15 mouse cellular contexts compared by ENCODE assay signal in genomic region chr3:95521168-95521567, GRCm38 (mm10). TPM values are rescaled to one million over a fixed set of nuclear protein-coding genes. Genes with fewer than 3 reads are reported as not detected.
DNase-seq lines count a peak whose midpoint lies in the region; ATAC-seq and TF ChIP-seq lines count a peak whose summit lies in the region.
"Had no signal": no experiment of that assay in that cellular context is flagged by ENCODE, and none has a peak within 500 bp of the region (broad histone marks: within the 10 kb centered on the region; RNA-seq: fewer than 3 reads in every experiment).

No protein-coding gene starts in this region.

- peaks cover 46% of the 10 kb centered on the region; the same call in 1 of the 2 replicates for H3K79me2 ChIP-seq in macrophage (ENCODE audit: inconsistent target)

- ATAC-seq in kidney, embryonic 16.5 days (ENCODE audit: low FRiP score, low TSS enrichment), result no peak
- no peak for ATAC-seq in intestine, postnatal 0 days
- ATAC-seq: midbrain, embryonic 16.5 days had no signal

- H3K9me3 ChIP-seq in kidney, embryonic 16.5 days (ENCODE audit: low read length), result no peaks in the 10 kb centered on the region
- H3K9me3 ChIP-seq in intestine, postnatal 0 days (ENCODE audit: control insufficient read depth), result no peaks in the 10 kb centered on the region
- H3K9me3 ChIP-seq: embryonic facial prominence, embryonic 13.5 days had no signal

- 81% methylated on average over 10 of the region's 10 CpGs for WGBS in kidney, adult 2 months
- 86% methylated on average over 10 of the region's 10 CpGs for WGBS in kidney, embryonic 16.5 days
- WGBS in macrophage (ENCODE audit: missing documents), result 9% methylated on average over 10 of the region's 10 CpGs
- WGBS in intestine, postnatal 0 days, result 83% methylated on average over 10 of the region's 10 CpGs

- H3K36me3 ChIP-seq in kidney, adult 2 months (ENCODE audit: control insufficient read depth, insufficient read depth, low read length), result no peaks in the 10 kb centered on the region
- no peaks in the 10 kb centered on the region for H3K36me3 ChIP-seq in kidney, embryonic 16.5 days (ENCODE audit: insufficient read depth, low read length)
- H3K36me3 ChIP-seq in macrophage (ENCODE audit: inconsistent target), result no peaks in the 10 kb centered on the region
- no peaks in the 10 kb centered on the region for H3K36me3 ChIP-seq in intestine, postnatal 0 days (ENCODE audit: control insufficient read depth, insufficient read depth)
- H3K36me3 ChIP-seq: embryonic facial prominence, embryonic 13.5 days had no signal

- no peaks in the 10 kb centered on the region for H3K27me3 ChIP-seq in kidney, adult 2 months (replicated peaks; ENCODE audit: control insufficient read depth, insufficient read depth, low read length)
- H3K27me3 ChIP-seq in kidney, embryonic 16.5 days (ENCODE audit: insufficient read depth, low read length), result no peaks in the 10 kb centered on the region
- no peaks in the 10 kb centered on the region for H3K27me3 ChIP-seq in intestine, postnatal 0 days (replicated peaks; ENCODE audit: control insufficient read depth, insufficient read depth, low read length)
- H3K27me3 ChIP-seq: embryonic facial prominence, embryonic 13.5 days had no signal

- no peak overlapping the region for H3K4me3 ChIP-seq in kidney, adult 2 months (ENCODE audit: insufficient read depth, low read depth, low read length)
- H3K4me3 ChIP-seq in kidney, embryonic 16.5 days (ENCODE audit: low read length), result no peak overlapping the region
- no peak overlapping the region for H3K4me3 ChIP-seq in brown adipose tissue, adult 24 weeks (ENCODE audit: insufficient read depth, low read depth, low read length)
- no peak overlapping the region for H3K4me3 ChIP-seq in macrophage (ENCODE audit: inconsistent target)
- no peak overlapping the region for H3K4me3 ChIP-seq in intestine, postnatal 0 days (ENCODE audit: low read depth, low read length)
- H3K4me3 ChIP-seq: embryonic facial prominence, embryonic 13.5 days had no signal

- H3K27ac ChIP-seq in kidney, adult 2 months (ENCODE audit: insufficient read depth, low read depth, low read length), result no peak overlapping the region
- no peak overlapping the region for H3K27ac ChIP-seq in kidney, embryonic 16.5 days (ENCODE audit: low read length)
- H3K27ac ChIP-seq in brown adipose tissue, adult 24 weeks (replicated peaks; ENCODE audit: low read depth, low read length), result peak overlapping the region; percentile 64
- H3K27ac ChIP-seq in macrophage, result peak overlapping the region; percentile 92
- no peak overlapping the region; the same call in 1 of the 2 replicates for H3K27ac ChIP-seq in intestine, postnatal 0 days (ENCODE audit: low read depth, low read length)
- H3K27ac ChIP-seq: embryonic facial prominence, embryonic 13.5 days; stomach, postnatal 0 days had no signal

- peak; percentile 20 for DNase-seq in kidney, adult 2 months
- DNase-seq in B cell, adult 2 months, result peak; percentile 67 to 72
- DNase-seq in gastrocnemius, adult 18-20 months (ENCODE audit: low spot score), result no peak
- DNase-seq in right cerebral cortex, adult 2 months (ENCODE audit: low spot score in 2 of 2), result no peak
- DNase-seq: cerebellum, adult 11-12 months; heart, postnatal 10 days; kidney, postnatal 10 days had no signal

- TF ChIP-seq CTCF in kidney, adult 2 months (conservative IDR thresholded peaks at IDR 0.05; ENCODE audit: insufficient read depth, insufficient read length, low read depth, low read length), result no peak
- no peak for TF ChIP-seq CTCF in intestine, postnatal 0 days (IDR thresholded peaks at IDR 0.05; ENCODE audit: low read depth)

- TF ChIP-seq POLR2A in kidney, adult 2 months (IDR thresholded peaks at IDR 0.05; ENCODE audit: low read depth, low read length), result no peak

- H3K4me1 ChIP-seq in kidney, adult 2 months (ENCODE audit: control insufficient read depth, insufficient read depth, low read length), result no peaks in the 10 kb centered on the region
- H3K4me1 ChIP-seq in kidney, embryonic 16.5 days (ENCODE audit: insufficient read depth, low read length), result no peaks in the 10 kb centered on the region
- no peaks in the 10 kb centered on the region for H3K4me1 ChIP-seq in brown adipose tissue, adult 24 weeks (ENCODE audit: control insufficient read depth, insufficient read depth, insufficient read length, low read length)
- peaks cover 2% of the 10 kb centered on the region; the same call in 1 of the 2 replicates for H3K4me1 ChIP-seq in intestine, postnatal 0 days (replicated peaks; ENCODE audit: control insufficient read depth, insufficient read depth, low read length)

- H3K9ac ChIP-seq in kidney, embryonic 16.5 days (replicated peaks; ENCODE audit: low read length), result no peak overlapping the region
- H3K9ac ChIP-seq in intestine, postnatal 0 days (ENCODE audit: low read depth, low read length), result no peak overlapping the region
- H3K9ac ChIP-seq: embryonic facial prominence, embryonic 13.5 days had no signal

- H3K4me2 ChIP-seq in kidney, embryonic 16.5 days (replicated peaks; ENCODE audit: low read depth, low read length), result no peak overlapping the region
- no peak overlapping the region for H3K4me2 ChIP-seq in intestine, postnatal 0 days (replicated peaks; ENCODE audit: low read depth)
- H3K4me2 ChIP-seq: embryonic facial prominence, embryonic 13.5 days had no signal

RNA-seq across cellular contexts. Expression of gene Ctss, which starts 5.4 kb away (rescaled TPM):
- 8.2 and 18.1 TPM in 2 replicates for polyA plus RNA-seq in kidney, adult 2 months (2012; rRNA removed)
- polyA plus RNA-seq in kidney, embryonic 16.5 days (2015; fragmentation: Nextera tagmentation; extraction: Ambion mirVana), result 12.1 and 12.4 TPM in 2 replicates
- polyA plus RNA-seq in brown adipose tissue, adult 24 weeks (2012; ENCODE audit: insufficient read depth, insufficient read length, missing spikeins), result 21.0 and 22.4 TPM in 2 replicates
- total RNA-seq in macrophage (2018; cell fraction: chromatin; rRNA removed), result 100 to 1,000 TPM; 123 to 423 (median 235) TPM
- 1,000 to 10,000 TPM; 2,639 to 4,991 (median 3,753) TPM for total RNA-seq in macrophage (2018; cell fraction: cytosol; rRNA removed)
- 1,000 to 10,000 TPM in 25 of 26 experiments, 100 to 1,000 TPM in 1; 662 to 5,760 (median 3,354) TPM for total RNA-seq in macrophage (2018; cell fraction: nucleus; rRNA removed)
- 4,472 to 5,209 TPM (median 4,886 TPM) in 3 replicates for polyA plus RNA-seq in macrophage (2018)
- total RNA-seq in gastrocnemius, adult 18-20 months (2021), result 1 to 10 TPM; 2.2 to 4.0 TPM
- 195 and 202 TPM in 2 replicates for polyA plus RNA-seq in intestine, postnatal 0 days (2015; fragmentation: Nextera tagmentation; extraction: Ambion mirVana)

RNA-seq across cellular contexts. Expression of gene Ctsk, which starts 22.1 kb away (rescaled TPM):
- 6.5 and 8.2 TPM in 2 replicates for polyA plus RNA-seq in kidney, adult 2 months (2012; rRNA removed)
- 5.6 and 8.9 TPM in 2 replicates for polyA plus RNA-seq in kidney, embryonic 16.5 days (2015; fragmentation: Nextera tagmentation; extraction: Ambion mirVana)
- 7.5 and 12.3 TPM in 2 replicates for polyA plus RNA-seq in brown adipose tissue, adult 24 weeks (2012; ENCODE audit: insufficient read depth, insufficient read length, missing spikeins)
- total RNA-seq in macrophage (2018; cell fraction: chromatin; rRNA removed), result 1 to 10 TPM in 19 of 26 experiments, under 1 TPM in 5, not detected in 2; 0.41 to 9.2 (median 2.1) TPM
- total RNA-seq in macrophage (2018; cell fraction: cytosol; rRNA removed), result 1 to 10 TPM; 1.6 to 5.8 (median 3.4) TPM
- 1 to 10 TPM; 1.2 to 8.9 (median 3.6) TPM for total RNA-seq in macrophage (2018; cell fraction: nucleus; rRNA removed)
- polyA plus RNA-seq in macrophage (2018), result 4.6 to 5.0 TPM (median 4.8 TPM) in 3 replicates
- total RNA-seq in gastrocnemius, adult 18-20 months (2021), result 1 to 10 TPM; 3.2 to 4.6 TPM
- 9.1 and 9.8 TPM in 2 replicates for polyA plus RNA-seq in intestine, postnatal 0 days (2015; fragmentation: Nextera tagmentation; extraction: Ambion mirVana)

RNA-seq across cellular contexts. Expression of gene Hormad1, which starts 38.3 kb away (rescaled TPM):
- not detected in 2 replicates for polyA plus RNA-seq in kidney, adult 2 months (2012; rRNA removed)
- 0.17 TPM in 1 of 2 replicates, not detected in the other for polyA plus RNA-seq in kidney, embryonic 16.5 days (2015; fragmentation: Nextera tagmentation; extraction: Ambion mirVana)
- polyA plus RNA-seq in brown adipose tissue, adult 24 weeks (2012; ENCODE audit: insufficient read depth, insufficient read length, missing spikeins), result not detected in 2 replicates
- 1 to 10 TPM in 1 of 26 experiments, under 1 TPM in 6, not detected in 19; 0.45 to 1.2 (median 0.66) TPM for total RNA-seq in macrophage (2018; cell fraction: chromatin; rRNA removed)
- total RNA-seq in macrophage (2018; cell fraction: cytosol; rRNA removed), result under 1 TPM in 3 of 26 experiments, not detected in 23; 0.10 to 0.19 (median 0.11) TPM
- 1 to 10 TPM in 1 of 26 experiments, under 1 TPM in 1, not detected in 24; 0.44 to 1.1 TPM for total RNA-seq in macrophage (2018; cell fraction: nucleus; rRNA removed)
- polyA plus RNA-seq in macrophage (2018), result 0.09 TPM in 1 of 3 replicates, not detected in the others
- total RNA-seq in gastrocnemius, adult 18-20 months (2021), result not detected
- not detected in 2 replicates for polyA plus RNA-seq in intestine, postnatal 0 days (2015; fragmentation: Nextera tagmentation; extraction: Ambion mirVana)
- total RNA-seq: heart, postnatal 10 days had no signal
- polyA plus RNA-seq: embryonic facial prominence, embryonic 13.5 days; limb, embryonic 11.5 days; midbrain, embryonic 16.5 days; stomach, postnatal 0 days had no signal

Comparison
In these comparisons a context has a peak if more than half of its experiments do, and no peak if none do; other contexts are left out.
1. DNase-seq: peak in kidney, adult 2 months (single experiment) and B cell, adult 2 months (2 of 2); none in gastrocnemius, adult 18-20 months (single experiment) and right cerebral cortex, adult 2 months (0 of 2).
2. H3K27ac ChIP-seq: peak in brown adipose tissue, adult 24 weeks (single experiment) and macrophage (single experiment); none in kidney, adult 2 months (single experiment), kidney, embryonic 16.5 days (single experiment) and intestine, postnatal 0 days (single experiment).
3. RNA of gene Ctss, which starts 5.4 kb away (polyA plus RNA-seq): 4,472 to 5,209 TPM in macrophage; 195 to 202 TPM in intestine, postnatal 0 days, 21.0 to 22.4 TPM in brown adipose tissue, adult 24 weeks, 8.2 to 18.1 TPM in kidney, adult 2 months and 12.1 to 12.4 TPM in kidney, embryonic 16.5 days; every median in the first group is over 10 times any median in the second.